Mouse (Mus musculus): ENCODE results near the gene Atp6ap1l.

GRCm38 (mm10) chr13:90914721-90915120, 9.6 kb upstream of the Atp6ap1l start:
- TF ChIP-seq CTCF (IDR thresholded peaks at IDR 0.05; ENCODE audit: borderline replicate concordance, control insufficient read depth, extremely low read depth, insufficient read depth, low read length, poor library complexity): no peak
- no peak for TF ChIP-seq POLR2A (IDR thresholded peaks at IDR 0.05; ENCODE audit: control insufficient read depth, extremely low read depth, insufficient read depth, low read length, poor library complexity)
